Mouse (Mus musculus): Measurements from ENCODE around the gene BC049715. TPM values are rescaled to one million over a fixed set of nuclear protein-coding genes. Genes with fewer than 3 reads are reported as not detected.

The BC049715 gene
- polyA plus RNA-seq, 1 experiment from 2014 or later: 0.59 TPM

DNA sequence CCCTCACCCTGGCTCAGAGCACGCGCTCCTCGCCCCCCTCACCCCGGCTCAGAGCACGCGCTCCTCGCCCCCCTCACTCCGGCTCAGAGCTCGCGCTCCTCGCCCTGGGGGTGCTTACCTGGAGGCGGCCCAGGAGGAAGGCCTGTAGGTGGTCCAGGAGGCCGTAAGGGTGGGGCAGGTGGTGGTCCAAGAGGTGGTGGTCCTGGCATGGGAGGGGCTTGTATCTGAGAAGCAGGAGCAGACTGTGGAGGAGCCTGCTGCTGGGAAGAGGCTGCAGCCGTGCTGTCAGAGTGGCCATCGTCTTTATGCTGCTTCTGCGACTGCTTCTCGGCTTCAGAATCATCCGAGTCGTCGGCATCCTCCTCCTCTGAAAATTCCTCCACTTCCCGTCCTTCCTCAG lies 10.6 kb upstream of the BC049715 start:
- H3K36me3 ChIP-seq (ENCODE audit: control insufficient read depth, insufficient read depth): peaks cover 89% of the 10 kb centered on the region
- ATAC-seq (ENCODE audit: low read depth): no peak

DNA sequence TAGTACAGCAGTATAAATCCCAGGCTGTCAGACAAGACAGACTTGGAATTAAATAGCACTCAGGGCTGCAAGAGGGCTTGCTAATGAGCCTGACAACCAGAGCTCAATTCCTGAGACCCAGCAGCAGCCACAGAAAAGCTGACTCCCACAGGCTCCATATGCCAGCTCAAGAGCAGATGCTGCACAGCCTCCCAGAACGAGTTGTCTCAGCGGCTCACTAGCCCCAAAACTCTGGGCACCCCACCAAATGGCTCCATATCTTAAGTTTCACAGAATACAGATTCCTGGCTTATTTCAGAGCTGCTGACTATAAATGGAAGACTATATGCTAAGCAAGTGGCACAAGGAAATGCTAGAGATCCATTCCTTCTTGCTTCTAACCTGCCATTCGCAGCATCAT lies 9.9 kb upstream of the BC049715 start:
- Histone ChIP-seq H3K27me3 (ENCODE audit: control insufficient read depth, insufficient read depth, low read depth, low read length) (no peaks in the 10 kb centered on the region), H3K4me2 (ENCODE audit: low read depth, low read length) (no peak overlapping the region), H3K9me3 (replicated peaks; ENCODE audit: control insufficient read depth, low read length) (no peaks in the 10 kb centered on the region), H3K4me1 (ENCODE audit: control insufficient read depth, low read depth, low read length) (no peaks in the 10 kb centered on the region), H3K4me3 (ENCODE audit: low read depth, low read length) (no peak overlapping the region), H3K36me3 (ENCODE audit: control insufficient read depth, insufficient read depth) (peaks cover 89% of the 10 kb centered on the region), H3K9ac (ENCODE audit: low read depth, low read length) (no peak overlapping the region), H3K27ac (ENCODE audit: low read length) (no peak overlapping the region)
- ATAC-seq (ENCODE audit: low read depth): no peak
- 88% methylated on average over 3 of the region's 3 CpGs for WGBS (ENCODE audit: insufficient replicate concordance)

More for the DNA sequence above, 10.6 kb upstream of the BC049715 start:
- H3K4me2 ChIP-seq (ENCODE audit: low read depth, low read length): no peak overlapping the region
- H3K27me3 ChIP-seq (ENCODE audit: control insufficient read depth, insufficient read depth, low read depth, low read length): no peaks in the 10 kb centered on the region
- H3K4me1 ChIP-seq (ENCODE audit: control insufficient read depth, low read depth, low read length): no peaks in the 10 kb centered on the region
- H3K9me3 ChIP-seq (replicated peaks; ENCODE audit: control insufficient read depth, low read length): no peaks in the 10 kb centered on the region
- H3K4me3 ChIP-seq (ENCODE audit: low read depth, low read length): no peak overlapping the region
- no peak overlapping the region for H3K27ac ChIP-seq (ENCODE audit: low read length)
- WGBS (ENCODE audit: insufficient replicate concordance): 92% methylated on average over 21 of the region's 21 CpGs
- H3K9ac ChIP-seq (ENCODE audit: low read depth, low read length): no peak overlapping the region

DNA sequence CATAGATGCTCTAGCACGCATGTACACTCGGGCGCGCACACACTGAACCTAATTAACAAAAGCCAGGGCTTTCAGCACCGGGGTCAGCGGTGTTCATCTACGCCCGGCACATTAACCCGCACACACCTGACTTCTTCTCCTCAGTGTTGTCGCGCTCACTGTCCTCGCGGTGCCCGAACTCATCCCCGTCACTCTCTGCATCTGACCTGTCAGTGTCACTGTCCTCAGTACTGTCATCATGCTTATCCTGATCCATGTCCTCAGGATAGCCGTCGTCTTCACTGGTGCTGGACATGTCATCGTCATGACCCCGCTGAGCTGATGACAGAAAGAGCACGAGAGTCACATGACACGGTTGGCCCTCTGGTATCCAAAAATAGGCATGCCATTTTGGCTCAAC lies 7.0 kb upstream of the BC049715 start:
- Histone ChIP-seq H3K4me2 (ENCODE audit: low read depth, low read length) (no peak overlapping the region), H3K27me3 (ENCODE audit: control insufficient read depth, insufficient read depth, low read depth, low read length) (no peaks in the 10 kb centered on the region), H3K4me1 (ENCODE audit: control insufficient read depth, low read depth, low read length) (no peaks in the 10 kb centered on the region), H3K9me3 (replicated peaks; ENCODE audit: control insufficient read depth, low read length) (no peaks in the 10 kb centered on the region), H3K36me3 (ENCODE audit: control insufficient read depth, insufficient read depth) (peaks cover 90% of the 10 kb centered on the region), H3K4me3 (ENCODE audit: low read depth, low read length) (no peak overlapping the region), H3K9ac (ENCODE audit: low read depth, low read length) (no peak overlapping the region), H3K27ac (ENCODE audit: low read length) (no peak overlapping the region)
- no peak for ATAC-seq (ENCODE audit: low read depth)
- WGBS (ENCODE audit: insufficient replicate concordance): 92% methylated on average over 21 of the region's 21 CpGs

DNA sequence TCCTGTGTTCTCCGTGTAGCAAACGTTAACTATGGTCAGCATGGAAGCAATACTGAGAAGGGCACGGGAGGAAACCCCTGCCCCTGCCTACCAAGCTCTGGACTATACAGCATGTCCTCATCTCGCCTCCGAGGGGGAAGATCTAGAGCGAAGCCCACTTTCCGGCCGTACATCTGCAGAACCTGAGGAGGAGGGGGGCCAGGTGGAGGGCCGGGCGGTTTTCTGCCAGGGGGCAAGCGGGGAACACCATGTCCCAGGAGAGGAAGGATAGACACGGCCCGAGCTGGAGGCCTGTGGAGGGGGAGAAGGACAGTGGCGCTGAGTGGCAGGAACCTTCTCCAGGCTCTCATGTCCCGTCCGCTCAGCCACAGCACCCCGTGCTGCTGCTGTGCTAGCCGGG lies 6.3 kb upstream of the BC049715 start:
- 0 out of 2 replicates have a peak, but pooled peaks have one; percentile 3 for ATAC-seq (ENCODE audit: low read depth)
- H3K4me2 ChIP-seq (ENCODE audit: low read depth, low read length): no peak overlapping the region
- H3K27ac ChIP-seq (ENCODE audit: low read length): no peak overlapping the region
- H3K36me3 ChIP-seq (ENCODE audit: control insufficient read depth, insufficient read depth): peaks cover 88% of the 10 kb centered on the region
- no peaks in the 10 kb centered on the region for H3K4me1 ChIP-seq (ENCODE audit: control insufficient read depth, low read depth, low read length)
- no peak overlapping the region for H3K9ac ChIP-seq (ENCODE audit: low read depth, low read length)
- WGBS (ENCODE audit: insufficient replicate concordance): 90% methylated on average over 18 of the region's 18 CpGs
- H3K4me3 ChIP-seq (ENCODE audit: low read depth, low read length): no peak overlapping the region
- no peaks in the 10 kb centered on the region for H3K27me3 ChIP-seq (ENCODE audit: control insufficient read depth, insufficient read depth, low read depth, low read length)
- H3K9me3 ChIP-seq (replicated peaks; ENCODE audit: control insufficient read depth, low read length): no peaks in the 10 kb centered on the region

DNA sequence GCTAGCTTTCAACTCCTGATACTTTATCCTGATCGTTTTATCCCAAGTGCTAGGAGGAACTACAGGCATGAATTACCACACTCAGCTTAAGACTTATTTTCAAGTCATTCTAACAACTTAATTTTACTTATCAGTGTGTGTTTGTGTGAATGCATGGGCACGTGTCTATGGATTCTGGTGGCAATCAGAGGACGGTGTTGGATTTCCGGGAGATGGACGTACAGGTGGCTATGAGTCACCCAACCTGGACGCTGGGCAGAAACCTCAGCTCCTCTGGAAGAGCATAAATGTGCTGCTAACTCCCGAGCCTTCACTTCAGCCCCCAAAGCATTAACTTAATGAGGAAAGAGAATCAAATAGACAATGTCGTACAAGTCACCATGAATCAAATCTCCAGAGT lies 2.4 kb upstream of the BC049715 start:
- no peaks in the 10 kb centered on the region for H3K27me3 ChIP-seq (ENCODE audit: control insufficient read depth, insufficient read depth, low read depth, low read length)
- no peak overlapping the region for H3K4me2 ChIP-seq (ENCODE audit: low read depth, low read length)
- H3K4me3 ChIP-seq (ENCODE audit: low read depth, low read length): no peak overlapping the region
- peaks cover 7% of the 10 kb centered on the region for H3K4me1 ChIP-seq (ENCODE audit: control insufficient read depth, low read depth, low read length)
- H3K27ac ChIP-seq (ENCODE audit: low read length): no peak overlapping the region
- no peak overlapping the region for H3K9ac ChIP-seq (ENCODE audit: low read depth, low read length)
- peaks cover 52% of the 10 kb centered on the region for H3K36me3 ChIP-seq (ENCODE audit: control insufficient read depth, insufficient read depth)
- no peaks in the 10 kb centered on the region for H3K9me3 ChIP-seq (replicated peaks; ENCODE audit: control insufficient read depth, low read length)
- 88% methylated on average over 8 of the region's 8 CpGs for WGBS (ENCODE audit: insufficient replicate concordance)
- no peak for ATAC-seq (ENCODE audit: low read depth)

DNA sequence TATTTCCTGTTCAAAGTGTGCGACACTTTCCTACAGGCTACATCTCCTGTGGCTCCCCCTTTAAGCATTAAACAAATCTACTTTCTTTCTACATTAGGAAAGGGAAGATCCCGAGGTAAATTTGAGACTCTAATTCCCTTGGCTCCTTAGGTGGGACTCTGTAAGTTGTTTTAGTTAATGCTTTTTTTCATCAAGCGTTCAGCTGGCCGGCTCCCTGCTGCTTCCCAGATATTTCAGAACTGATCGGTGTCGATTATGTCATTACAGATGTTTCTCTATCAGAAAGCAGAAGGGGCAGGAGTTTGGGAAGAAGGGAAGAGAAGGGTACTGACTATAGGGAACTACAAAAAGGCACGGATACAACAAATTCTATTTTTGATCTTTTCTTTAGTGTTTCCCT lies 310 bp upstream of the BC049715 start:
- WGBS (ENCODE audit: insufficient replicate concordance): 5% methylated on average over 7 of the region's 7 CpGs
- no peak for ATAC-seq (ENCODE audit: low read depth)
- peak overlapping the region; percentile 86; the same call in 1 of the 2 replicates for H3K27ac ChIP-seq (ENCODE audit: low read length)

DNA sequence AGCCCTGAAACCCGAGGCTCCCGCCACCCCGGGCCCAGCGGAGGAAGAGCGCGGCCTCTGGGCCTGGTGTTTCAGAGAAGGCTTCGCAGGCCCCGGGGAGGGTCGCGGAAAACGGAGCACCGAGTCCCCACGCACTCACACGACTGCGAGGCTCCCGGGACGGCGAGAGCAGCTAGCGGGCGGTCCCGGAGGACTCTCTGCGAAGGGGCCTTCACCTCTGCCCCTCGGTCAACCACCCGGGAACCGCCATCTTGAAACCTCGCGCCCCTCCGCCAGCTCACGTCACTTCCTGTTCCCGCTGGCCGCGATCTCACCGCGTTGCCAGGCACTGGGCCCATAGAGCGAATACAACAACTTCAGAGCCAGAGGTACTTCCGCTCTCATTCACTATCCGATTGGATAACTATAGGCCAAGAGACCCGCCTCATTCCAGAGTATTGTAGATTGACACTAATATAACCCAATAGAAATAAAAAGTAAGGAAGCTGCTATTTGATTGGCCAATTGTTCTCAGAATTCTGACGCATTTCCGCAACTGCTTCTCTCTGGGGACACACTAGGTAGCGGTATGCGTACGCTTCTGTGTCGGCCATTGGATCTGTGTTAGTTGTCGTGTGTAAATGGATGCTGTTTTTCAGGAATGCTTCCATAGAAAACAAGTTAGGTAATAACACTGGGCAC lies 595 bp downstream of the BC049715 start, which contains the start of gene Wbp11:
Wbp11 (minus strand) TSS at position 353 of the 681 bp plus-strand sequence.
- Histone ChIP-seq H3K4me1 (ENCODE audit: control insufficient read depth, low read depth, low read length) (peaks cover 7% of the 10 kb centered on the region), H3K4me2 (ENCODE audit: low read depth, low read length) (peak within 1 kb of the TSS; percentile 89), H3K27ac (ENCODE audit: low read length) (peak within 1 kb of the TSS; percentile 86), H3K36me3 (ENCODE audit: control insufficient read depth, insufficient read depth) (peaks cover 22% of the 10 kb centered on the region), H3K9me3 (replicated peaks; ENCODE audit: control insufficient read depth, low read length) (no peaks in the 10 kb centered on the region), H3K4me3 (ENCODE audit: low read depth, low read length) (peak within 1 kb of the TSS; percentile 86), H3K9ac (ENCODE audit: low read depth, low read length) (peak within 1 kb of the TSS; percentile 98), H3K27me3 (ENCODE audit: control insufficient read depth, insufficient read depth, low read depth, low read length) (no peaks in the 10 kb centered on the region)
- under 1% methylated on average over 45 of the region's 45 CpGs for WGBS (ENCODE audit: insufficient replicate concordance)
- ATAC-seq (ENCODE audit: low read depth): peak; percentile 100

More for the DNA sequence above, 310 bp upstream of the BC049715 start:
- H3K27me3 ChIP-seq (ENCODE audit: control insufficient read depth, insufficient read depth, low read depth, low read length): no peaks in the 10 kb centered on the region
- no peaks in the 10 kb centered on the region for H3K9me3 ChIP-seq (replicated peaks; ENCODE audit: control insufficient read depth, low read length)
- peak overlapping the region; percentile 86 for H3K4me3 ChIP-seq (ENCODE audit: low read depth, low read length)
- H3K9ac ChIP-seq (ENCODE audit: low read depth, low read length): peak overlapping the region; percentile 98
- H3K4me2 ChIP-seq (ENCODE audit: low read depth, low read length): peak overlapping the region; percentile 89
- peaks cover 31% of the 10 kb centered on the region for H3K36me3 ChIP-seq (ENCODE audit: control insufficient read depth, insufficient read depth)
- H3K4me1 ChIP-seq (ENCODE audit: control insufficient read depth, low read depth, low read length): peaks cover 7% of the 10 kb centered on the region

DNA sequence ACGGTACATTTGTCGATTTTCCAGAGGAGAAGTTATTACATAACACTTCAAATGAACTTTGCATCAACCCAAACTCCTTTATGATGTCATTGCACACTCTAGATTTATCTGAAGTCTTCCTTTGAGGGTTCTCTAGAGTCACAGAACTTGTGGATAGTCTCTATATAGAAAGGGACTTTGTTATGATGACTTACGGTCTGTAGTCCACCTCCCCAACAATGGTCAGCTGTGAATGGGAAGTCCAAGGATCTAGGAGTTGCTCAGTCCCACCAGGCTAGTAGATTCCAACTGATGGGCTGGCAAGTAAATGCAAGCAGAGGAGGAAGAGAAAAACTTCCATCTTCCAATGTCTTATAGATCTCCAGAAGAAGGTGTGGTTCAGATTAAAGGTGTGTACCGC lies 1.3 kb downstream of the BC049715 start:
- H3K27me3 ChIP-seq (ENCODE audit: control insufficient read depth, insufficient read depth, low read depth, low read length): no peaks in the 10 kb centered on the region
- H3K9ac ChIP-seq (ENCODE audit: low read depth, low read length): peak overlapping the region; percentile 48; the same call in 1 of the 2 replicates
- peaks cover 7% of the 10 kb centered on the region for H3K4me1 ChIP-seq (ENCODE audit: control insufficient read depth, low read depth, low read length)
- H3K4me2 ChIP-seq (ENCODE audit: low read depth, low read length): peak overlapping the region; percentile 80
- 28% methylated on average over 4 of the region's 4 CpGs for WGBS (ENCODE audit: insufficient replicate concordance)
- peaks cover 20% of the 10 kb centered on the region for H3K36me3 ChIP-seq (ENCODE audit: control insufficient read depth, insufficient read depth)
- peak overlapping the region; percentile 86 for H3K4me3 ChIP-seq (ENCODE audit: low read depth, low read length)
- no peak for ATAC-seq (ENCODE audit: low read depth)
- H3K27ac ChIP-seq (ENCODE audit: low read length): peak overlapping the region; percentile 51; the same call in 1 of the 2 replicates
- no peaks in the 10 kb centered on the region for H3K9me3 ChIP-seq (replicated peaks; ENCODE audit: control insufficient read depth, low read length)

DNA sequence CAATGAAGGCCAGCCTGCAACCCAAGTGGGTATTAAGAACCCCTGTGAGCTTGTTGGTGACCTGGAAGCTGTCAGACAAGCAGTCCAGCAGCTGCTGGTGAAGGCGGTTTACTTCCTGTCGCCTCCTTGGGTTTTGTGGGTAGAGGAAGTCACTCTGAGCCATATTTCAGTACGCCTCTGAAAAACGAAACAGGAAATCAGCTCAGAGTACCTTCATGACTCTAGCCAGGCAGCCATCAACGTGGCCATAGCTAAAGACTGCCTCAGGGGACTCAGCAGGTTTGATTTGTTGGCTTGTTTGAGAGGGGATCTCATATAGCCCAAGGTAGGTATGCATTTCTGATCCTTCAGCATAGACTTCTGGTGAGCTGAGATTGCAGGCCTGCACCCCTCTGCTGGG lies 4.3 kb downstream of the BC049715 start:
- no peak for ATAC-seq (ENCODE audit: low read depth)
- H3K36me3 ChIP-seq (ENCODE audit: control insufficient read depth, insufficient read depth): no peaks in the 10 kb centered on the region
- H3K27ac ChIP-seq (ENCODE audit: low read length): no peak overlapping the region
- no peak overlapping the region for H3K4me3 ChIP-seq (ENCODE audit: low read depth, low read length)
- WGBS (ENCODE audit: insufficient replicate concordance): 17% methylated on average over 5 of the region's 5 CpGs
- no peaks in the 10 kb centered on the region for H3K27me3 ChIP-seq (ENCODE audit: control insufficient read depth, insufficient read depth, low read depth, low read length)
- no peaks in the 10 kb centered on the region for H3K9me3 ChIP-seq (replicated peaks; ENCODE audit: control insufficient read depth, low read length)
- H3K9ac ChIP-seq (ENCODE audit: low read depth, low read length): no peak overlapping the region
- H3K4me2 ChIP-seq (ENCODE audit: low read depth, low read length): no peak overlapping the region
- peaks cover 7% of the 10 kb centered on the region for H3K4me1 ChIP-seq (ENCODE audit: control insufficient read depth, low read depth, low read length)

Measured in liver, embryonic 16.5 days (tissue).